Mouse (Mus musculus) frontal cortex, adult 2 months (tissue): ENCODE results near the gene Mapk10. TPM values are rescaled to one million over a fixed set of nuclear protein-coding genes. Genes with fewer than 3 reads are reported as not detected.

ENCODE experiments used
- DNase-seq, 2 experiments: peaks; one replicate each; pipeline ENCODE4 v3.0.0; 2022; ENCODE audit warnings: low spot score in 1 of 2; ENCODE audit errors: extremely low spot score in 1 of 2
- polyA plus RNA-seq: library from polyadenylated mRNA; depleted of rRNA; stranded (reverse); fragments of >200 nt; gene quantifications from 2 replicates; pipeline ENCODE4 v1.2.3, GENCODE M21; 2012; rRNA removed

The Mapk10 gene
- polyA plus RNA-seq = 120 and 124 TPM in 2 replicates

GRCm38 (mm10) chr5:103211101-103211848 is at the start of gene Mapk10:
TSS of gene Mapk10 (minus strand) at chr5:103211334.
- DNase-seq = peak; percentile 89 to 95

GRCm38 (mm10) chr5:103256144-103256543 is 45.0 kb upstream of the Mapk10 start:
- DNase-seq = peak in 1 of 2 experiments; percentile 12

GRCm38 (mm10) chr5:103242430-103242829 is 31.3 kb upstream of the Mapk10 start:
- no peak for DNase-seq

- DNase-seq = no peak
Measured at GRCm38 (mm10) chr5:103231822-103232221, 20.7 kb upstream of the Mapk10 start.

- no peak for DNase-seq
Measured at GRCm38 (mm10) chr5:103230334-103230733, 19.2 kb upstream of the Mapk10 start.

- peak in 1 of 2 experiments; percentile 62 for DNase-seq
Measured at GRCm38 (mm10) chr5:103229321-103229720, 18.2 kb upstream of the Mapk10 start.

GRCm38 (mm10) chr5:103221997-103222396 is 10.9 kb upstream of the Mapk10 start:
- DNase-seq = no peak

GRCm38 (mm10) chr5:103210644-103211043 is 490 bp downstream of the Mapk10 start:
- peak in 1 of 2 experiments; percentile 47 for DNase-seq

- DNase-seq = peak in 1 of 2 experiments; percentile 59
Measured at GRCm38 (mm10) chr5:103210018-103210417, 1.1 kb downstream of the Mapk10 start.

- DNase-seq = peak in 1 of 2 experiments; percentile 35
Measured at GRCm38 (mm10) chr5:103209486-103209885, 1.6 kb downstream of the Mapk10 start.

- peak in 1 of 2 experiments; percentile 43 for DNase-seq
Measured at GRCm38 (mm10) chr5:103208869-103209268, 2.3 kb downstream of the Mapk10 start.

- peak in 1 of 2 experiments; percentile 66 for DNase-seq
Measured at GRCm38 (mm10) chr5:103208021-103208511, 3.1 kb downstream of the Mapk10 start.

- DNase-seq = peak in 1 of 2 experiments; percentile 50
Measured at GRCm38 (mm10) chr5:103197796-103198325, 13.3 kb downstream of the Mapk10 start.

GRCm38 (mm10) chr5:103194549-103194948 is 16.6 kb downstream of the Mapk10 start:
- DNase-seq = peak in 1 of 2 experiments; percentile 39

- DNase-seq = no peak
Measured at GRCm38 (mm10) chr5:103193700-103194099, 17.4 kb downstream of the Mapk10 start.

GRCm38 (mm10) chr5:103191577-103191976 is 19.6 kb downstream of the Mapk10 start:
- DNase-seq = peak in 1 of 2 experiments; percentile 48

GRCm38 (mm10) chr5:103184256-103184655 is 26.9 kb downstream of the Mapk10 start:
- DNase-seq = peak in 1 of 2 experiments; percentile 59

GRCm38 (mm10) chr5:103181622-103182021 is 29.5 kb downstream of the Mapk10 start:
- DNase-seq = no peak

- peak in 1 of 2 experiments; percentile 49 for DNase-seq
Measured at GRCm38 (mm10) chr5:103177010-103177409, 34.1 kb downstream of the Mapk10 start.

- DNase-seq = no peak
Measured at GRCm38 (mm10) chr5:103175989-103176388, 35.1 kb downstream of the Mapk10 start.

- peak; percentile 86 to 92 for DNase-seq
Measured at GRCm38 (mm10) chr5:103174607-103175006, 36.5 kb downstream of the Mapk10 start.

- DNase-seq = no peak
Measured at GRCm38 (mm10) chr5:103171207-103171606, 39.9 kb downstream of the Mapk10 start.
